Mouse (Mus musculus) MEL (cell line): ENCODE data around the gene Ate1. TPM values are rescaled to one million over a fixed set of nuclear protein-coding genes. Genes with fewer than 3 reads are reported as not detected.

Source experiments
- DNase-seq: peaks from one replicate; pipeline ENCODE4 v3.0.0; 2011; ENCODE audit warnings: low read depth, low spot score
- H3K27ac ChIP-seq: 2 replicates; pipeline ENCODE4 v1.5.1; 2012; ENCODE audit warnings: low read depth, mild to moderate bottlenecking, control low read depth, low read length, moderate library complexity; ENCODE audit not compliant: control insufficient read depth
- H3K27me3 ChIP-seq, 2 experiments: fragments of 150-350 bp in 1 of 2; sonication (generic) in 1 of 2; 2 replicates each; pipeline ENCODE4 v1.6.1; 2012; ENCODE audit warnings: low read length in 2 of 2, mild to moderate bottlenecking in 2 of 2, improper control_type of control experiment in 1 of 2, moderate library complexity in 1 of 2; ENCODE audit not compliant: insufficient read depth in 2 of 2, control insufficient read depth in 1 of 2
- H3K36me3 ChIP-seq, 2 experiments: 2 replicates each; pipeline ENCODE4 v1.6.1; 2012 to 2014; ENCODE audit warnings: low read length in 2 of 2, improper control_type of control experiment in 1 of 2, inconsistent platforms in 1 of 2, mild to moderate bottlenecking in 1 of 2; ENCODE audit not compliant: insufficient read depth in 2 of 2, control insufficient read depth in 1 of 2
- H3K4me1 ChIP-seq, 2 experiments: fragments of 150-350 bp in 1 of 2; sonication (generic) in 1 of 2; 2 replicates each; pipeline ENCODE4 v1.6.1; 2012; ENCODE audit warnings: low read length in 2 of 2, improper control_type of control experiment in 1 of 2, mild to moderate bottlenecking in 1 of 2; ENCODE audit not compliant: insufficient read depth in 2 of 2, control insufficient read depth in 1 of 2
- H3K4me3 ChIP-seq, 2 experiments: fragments of 150-350 bp in 1 of 2; sonication (generic) in 1 of 2; 2 replicates each; pipeline ENCODE4 v1.5.1; 2012; ENCODE audit warnings: low read depth in 2 of 2, low read length in 2 of 2, mild to moderate bottlenecking in 2 of 2, moderate library complexity in 2 of 2, control low read depth in 1 of 2, improper control_type of control experiment in 1 of 2; ENCODE audit not compliant: control insufficient read depth in 1 of 2, insufficient read depth in 1 of 2
- H3K79me2 ChIP-seq: 2 replicates; pipeline ENCODE4 v1.6.1; 2012; ENCODE audit warnings: mild to moderate bottlenecking, low read length, moderate library complexity; ENCODE audit not compliant: control insufficient read depth, poor library complexity, insufficient read depth
- H3K9ac ChIP-seq: 2 replicates; pipeline ENCODE4 v1.6.1; 2012; ENCODE audit warnings: low read depth, mild to moderate bottlenecking, control low read depth, low read length, moderate library complexity; ENCODE audit not compliant: control insufficient read depth, poor library complexity, severe bottlenecking
- H3K9me3 ChIP-seq: fragments of 150-350 bp; sonication (generic); replicated peaks from 2 replicates; pipeline ENCODE4 v1.6.1; 2012; ENCODE audit warnings: mild to moderate bottlenecking, low read length, improper control_type of control experiment, moderate library complexity; ENCODE audit not compliant: insufficient read depth
- BHLHE40 ChIP-seq: IDR thresholded peaks from 2 replicates; pipeline ENCODE4 v1.6.1; 2012; ENCODE audit warnings: low read depth, mild to moderate bottlenecking, inconsistent platforms, low read length, improper control_type of control experiment, borderline replicate concordance
- CHD1 ChIP-seq: IDR thresholded peaks from 2 replicates; pipeline ENCODE4 v1.6.1; 2012; ENCODE audit warnings: low read depth, mild to moderate bottlenecking, inconsistent platforms, low read length, improper control_type of control experiment
- CHD2 ChIP-seq: IDR thresholded peaks from 2 replicates; pipeline ENCODE4 v1.6.1; 2011; ENCODE audit warnings: low read length, improper control_type of control experiment
- E2F4 ChIP-seq: IDR thresholded peaks from 2 replicates; pipeline ENCODE4 v1.6.1; 2011; ENCODE audit warnings: low read depth, low read length, improper control_type of control experiment, borderline replicate concordance
- ELF1 ChIP-seq: IDR thresholded peaks from 2 replicates; pipeline ENCODE4 v1.6.1; 2014; ENCODE audit warnings: low read depth, mild to moderate bottlenecking, inconsistent platforms, low read length, improper control_type of control experiment, moderate library complexity
- EP300 ChIP-seq, 2 experiments: IDR thresholded peaks; 2 replicates each; pipeline ENCODE4 v1.6.1; 2011; ENCODE audit warnings: improper control_type of control experiment in 2 of 2, low read length in 2 of 2, low read depth in 1 of 2, mild to moderate bottlenecking in 1 of 2
- ETS1 ChIP-seq: IDR thresholded peaks from 2 replicates; pipeline ENCODE4 v1.6.1; 2012; ENCODE audit warnings: low read depth, mild to moderate bottlenecking, inconsistent platforms, low read length, improper control_type of control experiment, moderate library complexity
- GABPA ChIP-seq: IDR thresholded peaks from 2 replicates; pipeline ENCODE4 v1.6.1; 2012; ENCODE audit warnings: low read depth, mild to moderate bottlenecking, inconsistent platforms, low read length, improper control_type of control experiment, moderate library complexity
- GATA1 ChIP-seq: IDR thresholded peaks from 2 replicates; pipeline ENCODE4 v1.6.1; 2011; ENCODE audit warnings: low read depth, low read length, improper control_type of control experiment
- JUND ChIP-seq: IDR thresholded peaks from 2 replicates; pipeline ENCODE4 v1.6.1; 2011; ENCODE audit warnings: low read depth, mild to moderate bottlenecking, improper control_type of control experiment, low read length
- KAT2A ChIP-seq: conservative IDR thresholded peaks from 2 replicates; pipeline ENCODE4 v1.6.1; 2012; ENCODE audit warnings: low read depth, low read length, improper control_type of control experiment, inconsistent platforms
- MAFK ChIP-seq: IDR thresholded peaks from 2 replicates; pipeline ENCODE4 v1.6.1; 2011; ENCODE audit warnings: low read depth, mild to moderate bottlenecking, low read length, improper control_type of control experiment, borderline replicate concordance
- MEF2A ChIP-seq: IDR thresholded peaks from 2 replicates; pipeline ENCODE4 v1.6.1; 2014; ENCODE audit warnings: low read depth, mild to moderate bottlenecking, inconsistent platforms, low read length, improper control_type of control experiment; ENCODE audit not compliant: poor library complexity, insufficient replicate concordance, severe bottlenecking; ENCODE audit errors: extremely low read depth
- MXI1 ChIP-seq: IDR thresholded peaks from 2 replicates; pipeline ENCODE4 v1.6.1; 2011; ENCODE audit warnings: mild to moderate bottlenecking, low read depth, low read length, improper control_type of control experiment
- MYB ChIP-seq: IDR thresholded peaks from 2 replicates; pipeline ENCODE4 v1.6.1; 2011; ENCODE audit warnings: mild to moderate bottlenecking, low read depth, low read length, improper control_type of control experiment
- MYC ChIP-seq: IDR thresholded peaks from 2 replicates; pipeline ENCODE4 v1.6.1; 2011; ENCODE audit warnings: low read depth, mild to moderate bottlenecking, low read length, improper control_type of control experiment, moderate library complexity
- NELFE ChIP-seq: IDR thresholded peaks from 2 replicates; pipeline ENCODE4 v1.6.1; 2011; ENCODE audit warnings: low read depth, low read length, improper control_type of control experiment
- NRF1 ChIP-seq: IDR thresholded peaks from 2 replicates; pipeline ENCODE4 v1.6.1; 2014; ENCODE audit warnings: low read depth, mild to moderate bottlenecking, inconsistent platforms, low read length, improper control_type of control experiment, moderate library complexity; ENCODE audit not compliant: poor library complexity, insufficient read depth, severe bottlenecking
- POLR2A ChIP-seq, 2 experiments: IDR thresholded peaks; 2 replicates each; pipeline ENCODE4 v1.6.1; 2011 to 2012; ENCODE audit warnings: low read length in 2 of 2, mild to moderate bottlenecking in 2 of 2, control low read depth in 1 of 2, improper control_type of control experiment in 1 of 2, low read depth in 1 of 2, moderate library complexity in 1 of 2; ENCODE audit not compliant: control insufficient read depth in 1 of 2, insufficient read depth in 1 of 2, poor library complexity in 1 of 2
- POLR2AphosphoS5 ChIP-seq: IDR thresholded peaks from 2 replicates; pipeline ENCODE4 v1.6.1; 2012; ENCODE audit warnings: low read depth, borderline replicate concordance, mild to moderate bottlenecking, inconsistent platforms, low read length, moderate library complexity, mixed read lengths
- RCOR1 ChIP-seq: IDR thresholded peaks from 2 replicates; pipeline ENCODE4 v1.6.1; 2012; ENCODE audit warnings: low read depth, mild to moderate bottlenecking, inconsistent platforms, low read length, improper control_type of control experiment
- SIN3A ChIP-seq: IDR thresholded peaks from 2 replicates; pipeline ENCODE4 v1.6.1; 2012; ENCODE audit warnings: low read length, improper control_type of control experiment, inconsistent platforms
- SMC3 ChIP-seq: IDR thresholded peaks from 2 replicates; pipeline ENCODE4 v1.6.1; 2011; ENCODE audit warnings: low read depth, low read length, improper control_type of control experiment
- TAL1 ChIP-seq: IDR thresholded peaks from 2 replicates; pipeline ENCODE4 v1.6.1; 2012; ENCODE audit warnings: mild to moderate bottlenecking, inconsistent platforms, low read length, moderate library complexity, mixed read lengths
- TBP ChIP-seq: IDR thresholded peaks from 2 replicates; pipeline ENCODE4 v1.8.0; 2011; ENCODE audit warnings: low read depth, low read length, improper control_type of control experiment
- TCF12 ChIP-seq: IDR thresholded peaks from 2 replicates; pipeline ENCODE4 v1.6.1; 2014; ENCODE audit warnings: low read depth, mild to moderate bottlenecking, inconsistent platforms, low read length, improper control_type of control experiment, moderate library complexity
- USF1 ChIP-seq: IDR thresholded peaks from 2 replicates; pipeline ENCODE4 v1.6.1; 2014; ENCODE audit warnings: low read depth, mild to moderate bottlenecking, inconsistent platforms, low read length, improper control_type of control experiment, moderate library complexity
- ZC3H11A ChIP-seq: IDR thresholded peaks from 2 replicates; pipeline ENCODE4 v1.6.1; 2012; ENCODE audit warnings: low read depth, mild to moderate bottlenecking, inconsistent platforms, low read length, improper control_type of control experiment
- ZMIZ1 ChIP-seq: IDR thresholded peaks from 2 replicates; pipeline ENCODE4 v1.6.1; 2012; ENCODE audit warnings: low read depth, mild to moderate bottlenecking, inconsistent platforms, low read length, improper control_type of control experiment, moderate library complexity
- ZNF384 ChIP-seq: IDR thresholded peaks from 2 replicates; pipeline ENCODE4 v1.6.1; 2012; ENCODE audit warnings: low read depth, mild to moderate bottlenecking, inconsistent platforms, low read length, improper control_type of control experiment
- polyA plus RNA-seq, 2 experiments: library from polyadenylated mRNA; stranded (reverse) in 1 of 2; unstranded in 1 of 2; fragments of >175 nt in 1 of 2; fragments of >200 nt in 1 of 2; gene quantifications; 2 replicates each; pipeline versions ENCODE4 v1.2.1 to v1.2.4; 2012; ENCODE audit warnings: low replicate concordance in 2 of 2, low read depth in 1 of 2; ENCODE audit not compliant: insufficient read length in 2 of 2, insufficient read depth in 1 of 2, missing spikeins in 1 of 2
- total RNA-seq: library from RNA; depleted of rRNA; stranded (reverse); fragments of 300-350 nt; gene quantifications from 2 replicates; pipeline ENCODE4 v1.2.3, GENCODE M21; 2012

Ate1 gene
- total and polyA plus RNA-seq, 3 experiments, result 21.9 to 28.6 TPM; not detected in 1

GRCm38 (mm10) chr7:130520812-130521422 lies 748 bp upstream of the Ate1 start (continued):
- TF ChIP-seq POLR2A (IDR thresholded peaks at IDR 0.05; ENCODE audit: control insufficient read depth in 1 of 2, insufficient read depth in 1 of 2, low read depth in 1 of 2, low read length in 2 of 2, poor library complexity in 1 of 2) (peak in 1 of 2 experiments; percentile 41; a peak in 1 of 4 replicates), KAT2A (no peak), GATA1 (peak; percentile 94), BHLHE40 (no peak), NELFE (no peak), ZNF384 (no peak), ZC3H11A (no peak), JUND (no peak), SIN3A (peak; percentile 55), CHD1 (no peak), MYC (0 out of 2 replicates have a peak, but pooled peaks have one; percentile 55), MEF2A (no peak), SMC3 (no peak), NRF1 (no peak), MXI1 (peak; percentile 39; the same call in 1 of the 2 replicates)

GRCm38 (mm10) chr7:130519096-130520048 lies 797 bp downstream of the Ate1 start:
- Histone ChIP-seq H3K4me3 (peak overlapping the region; percentile 73 to 82), H3K27ac (peak overlapping the region; percentile 94), H3K9me3 (no peaks in the 10 kb centered on the region), H3K79me2 (peaks cover 33% of the 10 kb centered on the region), H3K27me3 (no peaks in the 10 kb centered on the region), H3K9ac (peak overlapping the region; percentile 94), H3K36me3 (peaks cover 0 to 41% of the 10 kb centered on the region in 2 experiments; a peak in 2 of 4 replicates), H3K4me1 (peaks cover 14 to 15% of the 10 kb centered on the region in 2 experiments)
- DNase-seq, result peak; percentile 96
- TF ChIP-seq EP300 (IDR thresholded peaks at IDR 0.05; ENCODE audit: low read depth in 1 of 2, low read length in 2 of 2) (peak in 1 of 2 experiments; percentile 14; a peak in 1 of 4 replicates), TAL1 (no peak), BHLHE40 (no peak), MXI1 (peak; percentile 91), CHD1 (peak; percentile 49; the same call in 1 of the 2 replicates), ETS1 (no peak), ELF1 (peak; percentile 74), ZMIZ1 (peak; percentile 55; the same call in 1 of the 2 replicates), E2F4 (peak; percentile 40; the same call in 1 of the 2 replicates), MEF2A (no peak), MYB (no peak), TBP (peak; percentile 14; the same call in 1 of the 2 replicates), SMC3 (no peak), KAT2A (no peak; the same call in 1 of the 2 replicates), CHD2 (peak; percentile 85), SIN3A (peak; percentile 61), NRF1 (peak; percentile 66; the same call in 1 of the 2 replicates), GABPA (no peak), MAFK (no peak), RCOR1 (no peak), ZC3H11A (no peak), USF1 (peak; percentile 3; the same call in 1 of the 2 replicates), POLR2AphosphoS5 (no peak), TCF12 (peak; percentile 74)
